Mouse (Mus musculus): ENCODE data around the gene Hist2h2be.

DNA sequence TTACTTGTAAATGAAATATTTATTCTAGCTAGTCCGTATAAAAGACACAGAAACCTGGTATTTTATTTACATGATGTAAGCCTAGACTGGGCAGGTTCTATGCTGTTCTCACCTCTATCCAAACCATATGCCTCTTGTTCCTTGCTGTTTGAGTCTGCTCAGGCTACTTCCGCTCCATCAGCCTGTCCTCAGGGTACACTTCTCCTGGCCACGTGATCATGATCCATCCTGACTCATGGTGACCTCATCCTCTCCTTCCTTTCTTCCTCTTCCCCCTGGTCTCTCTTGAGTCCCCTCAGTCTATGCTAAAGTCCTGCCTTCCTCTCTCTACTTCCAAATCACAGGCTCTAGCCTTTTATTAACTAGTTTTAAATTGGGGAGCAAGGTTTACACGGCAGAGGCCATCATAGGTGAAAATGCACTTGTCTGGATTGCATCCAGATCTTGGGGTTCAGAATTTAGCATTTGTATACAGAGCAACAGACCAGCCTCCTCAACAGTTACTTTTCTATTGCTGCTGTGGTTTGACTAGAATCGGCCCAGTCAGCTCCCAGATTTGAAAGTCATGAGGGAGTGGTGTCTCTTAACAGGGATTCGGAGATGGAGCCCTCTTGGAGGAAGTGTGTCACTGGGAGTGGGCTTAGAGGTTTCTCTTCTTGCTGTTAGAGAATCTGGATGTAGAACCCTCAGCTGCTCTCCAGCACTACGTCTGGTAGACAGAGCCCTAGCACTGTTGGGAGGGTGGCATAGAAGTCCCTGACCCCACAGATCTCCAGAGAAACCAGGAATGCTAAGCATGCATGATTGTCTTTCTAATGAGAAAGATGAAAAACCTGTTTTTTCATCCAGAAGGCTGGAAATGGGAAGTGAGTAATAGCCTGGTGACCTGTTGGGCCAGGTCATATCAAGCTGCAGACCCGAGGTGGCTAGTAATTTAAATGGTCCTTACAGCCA is 6.1 kb downstream of the Hist2h2be start:
- TF ChIP-seq CTCF (IDR thresholded peaks at IDR 0.05) = no peak
- no peak for TF ChIP-seq POLR2A (IDR thresholded peaks at IDR 0.05; ENCODE audit: insufficient read depth, low read depth, low read length)
